Mouse (Mus musculus) stomach, postnatal 0 days (tissue): ENCODE data around the gene Mitd1.
A peak's percentile ranks its signal among the peaks of the same experiment; 100 is the strongest.

Experiments
- CTCF ChIP-seq: IDR thresholded peaks from 2 replicates; pipeline ENCODE4 v1.5.1; 2016; ENCODE audit warnings: antibody characterized with exemption, low read depth, mild to moderate bottlenecking, moderate library complexity
- EP300 ChIP-seq: optimal IDR thresholded peaks from 2 replicates; pipeline ENCODE3; 2016; ENCODE audit warnings: antibody characterized with exemption

DNA sequence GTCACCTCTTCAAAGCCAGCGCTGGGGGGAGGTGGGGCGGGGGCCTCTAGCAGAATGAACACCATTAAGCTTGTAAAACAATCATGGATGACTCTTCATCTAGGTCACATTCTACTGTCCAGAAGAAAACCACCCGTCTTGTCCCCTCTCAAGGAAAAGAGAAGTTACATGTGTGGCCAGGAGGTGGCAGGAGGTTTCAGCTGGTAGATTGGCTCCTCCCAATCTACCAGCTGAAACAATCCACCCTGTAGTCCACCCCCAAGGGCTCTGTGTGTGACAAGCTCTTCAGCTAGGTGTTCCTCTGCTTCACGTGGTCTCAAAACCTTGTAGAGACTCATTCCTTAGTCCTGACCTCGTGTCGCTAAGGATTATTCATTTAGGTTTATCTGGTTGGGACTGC, 13.0 kb upstream of the Mitd1 start:
- peak; percentile 67 for TF ChIP-seq CTCF
- TF ChIP-seq EP300 = no peak
